Mouse (Mus musculus) lung, postnatal 25 days (tissue): Measurements from ENCODE around the gene Hat1.

Experiments used
- DNase-seq: peaks from one replicate; pipeline ENCODE4 v3.0.0; 2022; ENCODE audit warnings: low spot score

Gene Hat1

DNA sequence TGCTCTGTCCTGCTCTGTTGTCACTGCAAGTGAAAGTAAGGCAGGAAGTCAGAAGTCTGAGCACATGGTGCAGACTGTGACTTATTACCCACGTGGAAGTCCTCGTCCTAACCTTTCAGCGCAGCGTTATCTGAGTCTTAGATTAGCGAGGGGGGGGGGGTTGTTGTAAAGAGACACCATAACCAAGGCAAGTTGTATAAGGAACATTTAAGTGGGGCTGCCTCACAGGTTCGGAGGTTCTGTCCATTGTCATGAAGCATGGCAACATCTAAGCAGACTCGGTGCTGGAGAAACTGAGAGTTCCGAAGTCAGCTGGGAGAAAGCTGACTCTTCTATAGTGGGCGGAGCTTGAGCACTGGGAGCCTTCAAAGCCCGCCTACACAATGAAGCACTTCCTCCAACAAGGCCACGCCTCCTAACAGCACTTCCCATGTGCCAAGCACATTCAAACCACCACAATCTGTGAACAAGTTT, 12.3 kb upstream of the Hat1 start:
- no peak for DNase-seq

DNA sequence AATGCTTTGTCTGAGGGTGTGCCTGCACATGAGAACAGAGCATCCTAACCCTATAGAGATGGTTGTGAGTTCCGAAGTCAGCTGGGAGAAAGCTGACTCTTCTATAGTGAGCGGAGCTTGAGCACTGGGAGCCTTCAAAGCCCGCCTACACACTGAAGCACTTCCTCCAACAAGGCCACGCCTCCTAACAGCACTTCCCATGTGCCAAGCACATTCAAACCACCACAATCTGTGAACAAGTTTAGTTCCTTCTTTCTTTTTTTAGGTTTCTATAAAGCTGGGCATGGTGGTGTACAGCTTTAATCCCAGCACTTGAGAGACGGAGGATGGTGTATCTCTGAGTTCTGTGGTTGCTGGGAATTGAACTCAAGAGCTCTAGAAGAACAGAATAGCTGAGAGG, 11.3 kb upstream of the Hat1 start:
- no peak for DNase-seq

DNA sequence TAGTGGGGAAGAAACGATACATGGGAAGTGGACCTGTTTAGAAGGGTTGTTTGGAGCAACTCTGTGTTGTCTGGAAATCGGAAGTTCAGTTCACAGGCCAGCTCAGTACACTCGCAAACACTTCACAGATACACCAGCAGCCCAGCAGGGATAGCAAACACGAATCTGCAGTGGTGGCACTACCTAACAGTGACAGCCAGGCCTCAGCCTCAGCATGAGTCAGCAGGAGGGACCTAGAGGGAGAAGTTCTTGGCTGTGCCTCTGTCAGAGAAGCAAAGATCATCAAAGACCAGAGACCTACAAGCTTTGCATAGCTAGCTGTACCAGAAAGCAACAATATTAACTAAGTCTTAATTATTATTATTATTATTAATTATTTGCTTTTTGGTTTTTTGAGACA, 6.8 kb upstream of the Hat1 start:
- no peak for DNase-seq

DNA sequence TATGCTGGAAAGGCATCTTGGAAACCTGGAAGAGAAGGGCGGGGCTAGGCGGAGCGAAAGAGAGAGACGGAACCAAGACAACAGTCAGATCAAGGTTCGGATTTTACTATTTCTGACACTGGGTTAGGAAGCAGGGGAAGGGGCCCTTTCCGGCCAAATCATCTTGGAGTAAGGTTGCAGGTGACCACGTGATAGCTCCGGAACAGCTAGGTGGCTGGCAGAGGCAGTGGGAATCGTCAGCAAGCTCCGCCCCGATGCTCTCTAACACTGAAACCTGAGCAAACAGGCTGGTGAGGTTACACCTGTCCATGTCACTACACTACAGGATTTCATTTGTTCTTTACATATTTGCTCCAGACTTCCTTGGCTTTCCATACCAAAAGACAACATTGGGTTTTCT, 4.9 kb upstream of the Hat1 start:
- DNase-seq, result no peak

DNA sequence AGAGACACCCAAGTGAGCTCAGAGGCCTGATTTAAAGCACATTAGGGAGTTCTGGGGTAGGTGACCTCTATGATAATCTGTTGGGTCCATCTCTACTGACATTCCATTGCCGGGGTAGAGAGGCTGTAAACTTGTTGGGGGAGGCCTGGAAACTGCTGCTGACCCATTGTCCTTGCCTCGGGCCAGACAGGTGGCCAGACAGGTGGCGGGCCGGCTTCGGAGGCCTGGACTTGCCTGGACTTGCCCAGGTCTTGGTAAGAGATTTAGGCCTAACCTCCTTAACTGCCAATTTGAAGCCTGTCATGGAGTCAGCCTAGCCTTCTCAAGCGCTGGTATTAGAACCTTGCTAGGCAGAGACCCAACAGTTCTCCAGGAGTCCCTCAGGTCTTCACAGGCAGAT, 992 bp upstream of the Hat1 start:
- DNase-seq, result no peak

DNA sequence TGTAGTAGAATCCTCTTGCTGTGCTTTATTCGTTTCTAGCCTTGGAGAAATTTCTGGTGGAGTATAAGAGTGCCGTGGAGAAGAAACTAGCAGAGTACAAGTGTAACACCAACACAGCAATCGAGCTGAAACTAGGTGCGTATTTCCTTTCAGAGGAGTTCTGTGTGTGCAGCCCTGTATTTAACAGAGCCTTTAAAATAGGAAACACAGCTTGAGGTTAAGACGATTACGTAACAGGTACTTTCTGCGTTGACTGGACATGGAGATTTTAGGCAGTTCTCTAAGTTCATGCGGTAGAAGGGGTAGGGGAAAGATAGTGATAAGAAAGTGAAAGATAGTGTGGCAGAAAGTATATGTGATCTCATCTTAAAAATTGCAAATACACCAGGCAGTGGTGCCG, 1.1 kb downstream of the Hat1 start:
- DNase-seq, result no peak

DNA sequence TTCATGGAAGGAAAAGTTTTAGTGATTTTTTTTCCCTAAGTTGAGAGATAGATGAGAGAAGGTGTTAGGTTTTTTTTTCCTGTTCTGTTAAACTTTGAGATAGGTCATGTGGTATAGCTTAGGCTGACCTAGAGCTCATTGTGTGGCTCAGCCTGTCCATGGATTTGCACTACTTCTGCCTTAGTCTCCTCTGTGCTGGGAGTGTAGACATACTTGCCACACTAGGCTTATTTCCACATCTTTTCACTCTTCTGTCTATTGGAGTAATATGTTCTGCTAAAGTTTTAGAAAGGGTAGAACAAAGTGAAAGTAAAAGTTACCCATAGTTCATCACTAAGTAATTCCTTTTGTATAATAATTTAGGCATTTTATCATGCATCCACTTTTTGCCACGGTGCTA, 16.9 kb downstream of the Hat1 start:
- no peak for DNase-seq

DNA sequence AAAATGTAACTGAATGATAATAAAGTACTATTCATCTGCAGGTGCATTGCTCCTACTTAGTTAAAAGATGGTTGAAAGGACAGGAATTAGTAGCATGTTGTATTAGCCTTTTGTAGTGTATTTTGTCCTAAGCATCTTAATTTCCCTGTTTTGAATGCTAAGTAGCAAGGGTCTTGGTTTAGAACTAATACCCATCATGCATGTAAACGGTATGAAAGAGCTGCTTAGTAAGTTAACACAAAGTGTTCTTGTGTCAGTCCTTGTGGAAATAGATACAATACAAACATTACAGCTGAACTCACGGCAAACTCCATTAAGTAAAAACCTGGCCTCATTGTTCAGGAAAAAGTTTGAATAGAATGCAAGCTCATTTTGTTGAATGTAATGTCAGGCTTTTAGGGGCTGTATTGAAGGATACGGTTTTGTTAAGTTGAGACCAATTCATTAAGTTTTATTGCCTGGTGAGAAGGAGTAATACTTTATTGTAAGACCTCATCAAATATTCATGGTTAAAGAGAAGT, 30.1 kb downstream of the Hat1 start:
- DNase-seq, result no peak

DNA sequence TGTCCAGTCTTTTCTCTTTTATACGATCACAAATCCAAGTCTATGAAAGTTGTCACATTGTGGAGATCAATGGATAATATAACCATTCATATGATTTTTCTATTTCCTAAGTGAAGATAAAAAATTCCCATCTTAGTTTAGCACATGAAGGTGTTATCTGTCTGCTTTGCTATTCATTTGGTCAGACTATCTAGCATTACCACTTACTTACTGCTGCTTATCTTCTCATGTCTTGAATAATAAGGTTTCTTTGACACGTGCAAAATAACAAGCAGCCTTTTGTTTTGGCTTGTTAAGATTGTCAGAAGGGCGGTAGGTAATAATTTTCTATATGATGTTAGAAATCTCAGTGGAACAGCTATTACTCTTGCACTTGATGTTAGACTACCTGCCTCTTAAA, 30.6 kb downstream of the Hat1 start:
- no peak for DNase-seq

DNA sequence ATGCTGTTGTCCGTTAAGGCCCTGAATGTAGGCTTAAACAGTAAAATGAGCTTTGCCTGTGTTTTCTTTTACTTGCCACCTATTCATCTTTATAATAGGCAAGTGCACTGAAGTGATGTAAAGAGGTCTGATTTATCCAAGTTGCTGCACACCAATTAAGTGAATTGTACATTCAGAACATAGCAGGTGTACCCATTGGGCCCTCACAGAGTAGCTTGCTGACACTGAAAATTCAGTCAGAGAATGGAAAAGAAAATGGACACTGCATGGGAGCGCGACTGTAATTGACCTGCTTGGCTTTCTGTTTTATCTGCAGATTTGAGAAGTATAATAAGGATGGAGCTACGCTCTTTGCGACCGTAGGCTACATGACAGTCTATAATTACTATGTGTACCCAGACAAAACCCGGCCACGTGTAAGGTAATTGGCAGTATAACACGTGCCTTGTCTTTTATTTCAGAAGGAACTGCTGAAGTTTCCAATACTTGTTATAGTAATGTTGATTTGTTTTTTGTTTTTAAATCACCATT, 32.2 kb downstream of the Hat1 start:
- no peak for DNase-seq

DNA sequence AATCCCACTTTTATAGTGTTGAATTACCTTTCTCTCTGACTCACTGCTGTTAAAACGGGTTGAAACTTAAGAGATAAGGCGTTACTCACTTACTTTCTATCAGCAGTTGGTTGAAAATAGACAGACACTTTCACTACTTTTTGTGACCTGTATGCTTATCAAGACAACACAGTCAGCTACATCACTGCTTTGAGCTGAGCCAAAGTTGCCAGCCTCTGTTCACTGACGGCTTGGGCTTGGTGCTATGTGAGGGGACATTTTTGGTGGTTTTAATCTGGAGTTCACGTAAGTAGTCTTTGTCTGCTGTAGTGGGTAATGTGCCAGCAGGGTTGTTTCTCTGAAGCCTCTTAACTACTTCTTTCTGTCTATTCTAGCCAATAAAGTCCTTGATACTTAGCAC, 35.8 kb downstream of the Hat1 start:
- DNase-seq, result no peak

DNA sequence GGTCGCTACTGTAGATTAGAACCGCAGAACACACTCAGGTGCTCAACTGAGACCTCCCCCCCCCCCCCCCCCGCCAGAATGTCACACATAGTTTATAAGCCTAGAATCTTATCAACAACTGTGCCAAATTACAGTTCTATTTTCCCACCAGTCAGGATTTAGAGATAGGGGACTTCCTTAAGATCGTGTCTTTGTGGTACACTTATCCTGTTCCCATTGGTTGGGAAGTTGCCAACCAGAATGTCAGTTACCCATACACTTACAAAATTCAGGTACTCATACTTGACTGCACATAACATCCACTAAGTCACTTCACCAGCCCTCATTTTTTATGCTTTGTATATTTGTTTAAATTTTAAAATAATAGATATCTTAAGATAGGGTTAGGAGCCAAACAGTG, 46.7 kb downstream of the Hat1 start:
- DNase-seq, result no peak

DNA sequence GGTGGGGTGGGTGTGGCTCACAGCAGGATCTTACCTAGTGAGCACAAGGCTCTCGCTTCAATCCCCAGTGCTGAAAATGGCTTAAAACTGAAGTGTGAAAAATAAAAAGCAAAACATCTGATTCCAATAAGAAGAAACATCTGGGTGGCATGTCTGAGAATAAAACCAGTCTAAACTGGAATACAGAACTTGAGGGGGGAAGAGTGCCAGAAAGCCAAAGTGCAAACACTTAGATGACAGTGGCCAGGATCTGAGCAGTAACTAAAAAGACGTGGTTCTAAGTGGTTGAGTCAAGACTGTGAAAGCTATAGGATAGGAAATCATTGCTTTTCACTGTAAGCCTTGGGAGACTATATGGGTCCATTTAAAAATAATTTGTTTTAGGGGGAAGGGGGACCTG, 54.6 kb downstream of the Hat1 start:
- no peak for DNase-seq

DNA sequence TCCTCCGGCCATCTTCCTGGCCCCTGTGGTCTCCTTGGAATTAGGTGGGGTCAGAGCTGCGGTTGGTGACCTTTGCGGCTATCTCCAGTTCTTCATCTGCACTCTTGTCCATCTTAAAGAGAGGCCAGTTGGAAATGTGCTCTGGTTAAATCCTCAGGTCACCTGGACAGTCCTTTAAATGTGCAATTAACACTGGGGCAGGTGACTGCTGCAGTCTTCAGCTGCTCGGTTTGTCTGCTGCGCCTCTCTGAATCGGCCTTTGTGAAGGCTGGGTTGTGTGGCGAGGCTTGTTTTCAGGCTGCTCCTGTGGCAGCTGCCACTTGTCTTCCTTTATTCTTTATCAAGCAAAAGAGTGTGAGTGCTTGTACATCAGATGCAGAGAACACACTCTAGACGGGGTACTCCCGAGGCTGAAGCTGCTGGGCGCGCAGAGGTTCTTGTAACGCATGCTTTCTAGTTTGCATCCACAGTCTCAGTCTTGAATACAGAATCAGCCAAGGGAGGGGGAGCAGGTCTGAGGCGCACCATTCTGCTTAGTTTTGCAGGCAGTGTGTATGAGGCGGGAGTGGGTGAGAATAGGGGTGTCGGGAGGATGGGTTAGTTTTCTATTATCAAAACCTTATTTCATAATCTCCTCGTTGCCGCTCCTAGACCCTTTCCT, 56.9 kb downstream of the Hat1 start:
- DNase-seq, result no peak

DNA sequence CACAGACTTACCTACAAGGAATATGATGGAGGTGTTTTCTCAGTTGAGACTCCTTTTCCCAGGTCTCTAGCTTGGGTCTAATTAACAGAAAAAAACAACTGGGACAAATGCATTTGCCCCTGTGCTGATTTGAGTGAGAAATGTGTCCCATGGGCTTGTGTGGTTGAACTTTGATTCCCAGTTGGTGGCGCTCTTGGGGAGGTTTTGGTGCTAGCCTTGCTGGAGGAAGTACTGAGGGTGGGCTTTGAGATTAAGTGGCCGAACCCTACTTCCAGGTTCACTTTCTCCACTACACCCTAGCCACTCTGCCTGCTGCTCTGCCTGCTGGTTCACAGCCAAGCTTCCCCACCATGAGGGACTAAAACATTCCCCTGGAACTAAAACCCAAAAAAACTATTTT, 60.8 kb downstream of the Hat1 start:
- DNase-seq, result no peak

DNA sequence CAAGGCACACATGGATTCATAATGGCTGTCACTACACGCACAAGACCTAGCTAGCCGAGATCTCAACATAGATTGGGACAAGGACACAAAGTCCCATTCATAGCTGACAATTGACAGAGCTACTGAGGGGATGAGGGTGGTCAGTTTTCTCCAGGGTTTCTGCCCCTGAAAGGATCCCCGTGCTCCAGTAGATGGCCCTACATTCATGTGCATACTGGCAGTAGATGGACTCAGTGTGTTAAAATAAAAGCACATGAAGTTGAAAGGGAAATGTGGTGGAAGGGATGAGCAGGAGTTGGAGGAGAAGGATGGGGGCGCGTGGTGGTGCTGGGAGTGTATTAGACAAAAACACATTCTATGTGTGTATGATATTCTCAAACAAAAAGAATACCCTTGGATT, 63.0 kb downstream of the Hat1 start:
- no peak for DNase-seq

DNA sequence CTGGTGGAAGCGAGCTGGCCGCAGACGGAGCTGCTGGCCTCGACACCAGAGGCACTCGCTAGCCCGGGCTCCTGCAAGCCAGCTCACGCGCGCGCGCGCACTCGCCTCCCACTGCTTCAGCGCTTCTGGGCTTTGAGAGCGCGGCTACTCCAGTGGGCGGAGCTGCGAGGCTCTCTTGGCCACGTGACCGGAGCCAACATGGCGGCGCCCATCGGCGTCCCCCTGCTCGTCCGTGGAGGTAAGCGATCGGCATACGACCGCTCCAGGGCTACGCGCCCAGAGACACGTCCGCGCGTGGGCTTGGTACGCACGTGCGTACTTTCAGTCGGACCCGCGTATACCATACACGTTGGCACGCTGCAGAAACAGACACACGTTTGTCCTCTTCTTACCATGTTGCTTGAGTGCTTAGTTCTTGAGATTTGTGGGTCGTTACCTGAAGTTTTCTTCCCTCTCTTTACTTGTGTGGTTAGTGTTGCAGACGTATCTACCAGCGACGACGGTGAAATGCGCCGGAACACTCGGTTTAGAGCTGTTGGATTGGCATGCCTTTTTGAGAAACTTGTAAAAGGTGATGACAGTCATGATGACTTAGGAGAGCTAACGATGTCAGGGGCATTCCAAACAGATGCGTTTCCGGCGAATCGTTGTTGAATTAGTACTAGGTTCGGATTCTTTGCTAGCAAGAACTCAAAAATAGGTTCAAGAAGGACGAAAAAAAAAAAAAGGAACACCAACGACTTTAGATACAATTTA, 64.6 kb downstream of the Hat1 start, which contains the start of gene Metap1d:
Gene Metap1d (plus strand): TSS at position 116 of the 756 bp plus-strand sequence.
- peak; percentile 93 for DNase-seq

DNA sequence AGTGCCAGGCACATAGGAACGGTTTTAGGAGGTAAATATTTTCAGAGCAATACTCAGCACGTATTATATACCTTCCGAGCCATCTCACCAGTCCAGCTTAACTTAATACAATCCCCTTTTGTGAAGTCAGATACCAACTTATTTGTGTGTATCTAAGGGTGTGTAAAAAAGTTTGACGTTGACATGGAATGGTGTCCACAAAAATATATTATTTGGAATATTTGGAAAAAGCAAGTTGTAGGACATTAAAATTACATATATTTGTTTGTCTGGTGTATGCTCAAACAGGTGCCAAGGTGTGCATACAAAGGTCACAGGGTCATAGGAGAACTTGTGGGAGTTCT, 65.1 kb downstream of the Hat1 start:
- no peak for DNase-seq

DNA sequence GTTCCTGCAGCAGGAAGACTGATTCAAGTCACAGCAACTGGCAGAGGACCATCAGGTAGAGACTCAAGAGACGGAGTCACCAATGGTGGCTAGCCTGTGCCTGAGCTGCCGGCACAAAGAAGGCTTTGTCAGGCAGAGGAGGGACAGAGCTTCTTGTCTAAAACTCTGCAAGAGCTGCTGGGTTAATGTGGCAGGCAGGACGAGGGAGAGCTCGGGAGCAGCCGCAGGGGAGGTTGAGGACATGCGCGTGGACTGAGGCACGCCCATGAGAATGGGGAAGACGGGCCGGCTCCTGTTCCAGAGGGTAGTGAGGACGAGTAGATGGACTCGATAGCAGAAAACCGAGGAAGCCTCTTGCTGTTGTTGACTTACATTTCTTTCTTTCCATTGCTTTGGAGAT, 69.9 kb downstream of the Hat1 start:
- DNase-seq, result no peak

DNA sequence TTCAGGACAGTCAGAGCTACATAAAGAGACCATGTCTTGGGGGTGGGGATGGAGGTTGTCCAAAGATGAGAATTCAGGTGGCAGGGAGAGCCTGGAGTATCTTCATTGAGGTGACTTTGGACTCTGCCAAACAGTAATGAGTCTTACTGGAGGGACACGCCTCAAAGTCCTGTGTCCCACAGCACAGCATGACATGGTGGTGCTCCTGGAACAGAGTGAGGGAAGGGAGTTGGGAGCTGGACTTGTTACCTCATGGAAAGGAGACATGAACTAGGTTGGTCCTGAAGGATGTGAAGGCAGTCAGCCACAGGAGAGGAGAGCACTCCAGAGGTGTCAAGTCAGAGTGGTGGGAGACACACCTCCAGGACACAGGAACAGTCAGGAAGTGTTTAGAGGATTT, 70.9 kb downstream of the Hat1 start:
- DNase-seq, result no peak

DNA sequence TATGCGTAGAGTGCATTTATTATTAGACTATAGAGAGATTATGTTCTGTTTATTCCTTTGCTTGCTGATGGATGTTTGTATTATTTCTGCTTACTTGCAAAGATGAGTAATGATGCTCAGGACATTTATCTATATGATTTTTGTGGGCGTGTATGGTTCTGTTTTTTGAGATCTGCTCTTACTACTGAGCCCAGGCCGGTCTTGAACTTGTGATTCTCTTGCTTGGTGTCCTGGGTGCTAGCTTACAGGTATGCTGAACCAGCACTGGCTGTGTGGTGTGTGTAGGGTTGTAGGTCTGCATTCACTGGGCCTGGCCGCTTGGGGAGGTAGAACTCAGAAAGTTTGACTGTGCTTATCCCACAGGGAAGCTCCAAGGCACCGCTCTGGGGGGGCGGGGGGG, 72.4 kb downstream of the Hat1 start:
- DNase-seq, result no peak

DNA sequence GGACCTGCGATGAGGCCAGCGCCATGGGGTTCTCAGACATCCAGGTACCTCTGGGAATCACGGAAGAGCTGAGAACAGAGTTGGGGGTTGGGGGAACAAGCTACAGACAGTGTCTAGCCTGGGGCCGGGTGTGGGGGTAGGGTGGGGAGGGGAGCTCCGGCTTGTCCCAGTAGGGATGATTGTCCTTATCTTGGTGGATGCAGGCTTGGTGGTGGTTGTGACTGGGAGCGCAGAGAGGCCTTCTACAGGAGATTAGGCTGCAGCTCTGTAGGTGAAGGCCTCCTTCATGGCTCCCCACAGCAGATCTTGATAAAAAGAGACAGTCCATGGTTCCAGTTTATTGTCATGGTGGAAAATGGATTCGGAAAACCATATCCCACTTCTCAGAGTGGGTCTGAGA, 72.8 kb downstream of the Hat1 start:
- DNase-seq, result no peak

DNA sequence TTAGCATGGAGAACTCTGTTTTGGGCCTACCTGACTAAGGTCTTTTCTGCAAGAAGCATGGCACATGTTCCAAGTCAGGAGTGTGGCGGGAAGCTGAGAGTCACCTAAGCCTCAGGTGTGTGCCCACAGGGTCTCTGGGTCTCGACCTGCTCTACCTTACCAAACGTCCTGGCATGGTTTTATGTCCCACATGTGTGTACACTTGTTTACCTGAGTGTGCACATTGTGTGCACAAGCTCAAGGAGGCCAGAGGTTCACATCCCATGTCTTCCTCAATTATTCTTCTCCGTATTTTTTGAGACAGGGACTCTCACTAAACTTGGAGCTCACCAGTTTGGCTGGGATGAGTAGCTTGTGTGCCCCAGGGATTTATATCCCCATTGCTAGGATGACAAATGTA, 73.3 kb downstream of the Hat1 start:
- no peak for DNase-seq

DNA sequence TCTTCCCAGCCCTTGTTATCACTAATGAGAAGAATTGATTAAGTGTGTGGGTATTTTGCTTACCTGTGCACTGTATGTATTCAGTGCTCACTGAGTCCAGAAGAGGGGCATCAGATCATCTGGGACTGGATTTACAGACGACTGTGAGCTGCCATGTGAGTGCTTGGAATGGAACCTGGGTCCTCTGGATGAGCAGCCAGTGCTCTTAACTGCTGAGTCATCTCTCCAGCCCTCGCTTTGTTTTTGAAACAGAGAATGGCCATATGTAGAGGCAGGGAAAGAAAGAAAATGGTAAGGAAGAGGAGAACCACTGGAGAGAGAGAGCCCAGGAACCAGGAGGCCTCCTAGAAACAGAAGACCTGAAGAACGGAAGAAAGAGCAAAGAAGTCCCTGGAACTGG, 73.8 kb downstream of the Hat1 start:
- no peak for DNase-seq
